Mouse (Mus musculus) hindbrain, embryonic 14.5 days (tissue): ENCODE data around the gene Hoxa9. TPM values are rescaled to one million over a fixed set of nuclear protein-coding genes. Genes with fewer than 3 reads are reported as not detected.

Source experiments
- ATAC-seq: fragments of 200-750 bp; cut with Nextera tagmentation; 2 replicates; pipeline ENCODE4 v1.8.0; 2017; ENCODE audit warnings: moderate number of reproducible peaks, mild to moderate bottlenecking, moderate TSS enrichment, moderate library complexity; ENCODE audit not compliant: low FRiP score
- DNase-seq: peaks from one replicate; pipeline ENCODE4 v3.0.0-alpha.2; 2015; ENCODE audit warnings: low spot score
- H3K27ac ChIP-seq: fragments of 300-500 bp; sonication (generic); 2 replicates; pipeline ENCODE4 v1.5.1; 2014; ENCODE audit warnings: mild to moderate bottlenecking, moderate library complexity
- H3K27me3 ChIP-seq: fragments of 300-500 bp; sonication (generic); 2 replicates; pipeline ENCODE4 v1.6.1; 2014; ENCODE audit warnings: mild to moderate bottlenecking, low read length, mixed read lengths; ENCODE audit not compliant: control insufficient read depth, insufficient read depth
- H3K36me3 ChIP-seq: fragments of 300-500 bp; sonication (generic); replicated peaks from 2 replicates; pipeline ENCODE4 v1.6.1; 2014; ENCODE audit not compliant: control insufficient read depth, insufficient read depth
- H3K4me1 ChIP-seq: fragments of 300-500 bp; sonication (generic); replicated peaks from 2 replicates; pipeline ENCODE4 v1.6.1; 2014; ENCODE audit warnings: antibody characterized with exemption, low read length, mixed read lengths; ENCODE audit not compliant: control insufficient read depth, insufficient read depth
- H3K4me2 ChIP-seq: fragments of 300-500 bp; sonication (generic); replicated peaks from 2 replicates; pipeline ENCODE4 v1.6.1; 2014; ENCODE audit warnings: mild to moderate bottlenecking, moderate library complexity
- H3K4me3 ChIP-seq: fragments of 300-500 bp; sonication (generic); replicated peaks from 2 replicates; pipeline ENCODE4 v1.5.1; 2014; ENCODE audit warnings: mild to moderate bottlenecking, low read length
- H3K9ac ChIP-seq: fragments of 300-500 bp; sonication (generic); 2 replicates; pipeline ENCODE4 v1.6.1; 2014
- H3K9me3 ChIP-seq: fragments of 300-500 bp; sonication (generic); 2 replicates; pipeline ENCODE4 v1.6.1; 2016; ENCODE audit warnings: low read length; ENCODE audit not compliant: control insufficient read depth
- WGBS: fragments of 180-500 bp; shearing (Covaris S2); extraction: QIAGEN DNeasy Blood & Tissue Kit; methylation state at CpG from one replicate; pipeline ENCODE4 v1.1.7; 2014; 5-methylcytosine and 5-hydroxymethylcytosine counted together
- polyA plus RNA-seq: library from polyadenylated mRNA; unstranded; fragments of >200 nt; fragmentation: Nextera tagmentation; extraction: Ambion mirVana; gene quantifications from 2 replicates; pipeline ENCODE4 v1.2.1, GENCODE M21; 2014

The Hoxa9 gene
- polyA plus RNA-seq, 1 experiment from 2014 or later: 2.0 TPM

DNA sequence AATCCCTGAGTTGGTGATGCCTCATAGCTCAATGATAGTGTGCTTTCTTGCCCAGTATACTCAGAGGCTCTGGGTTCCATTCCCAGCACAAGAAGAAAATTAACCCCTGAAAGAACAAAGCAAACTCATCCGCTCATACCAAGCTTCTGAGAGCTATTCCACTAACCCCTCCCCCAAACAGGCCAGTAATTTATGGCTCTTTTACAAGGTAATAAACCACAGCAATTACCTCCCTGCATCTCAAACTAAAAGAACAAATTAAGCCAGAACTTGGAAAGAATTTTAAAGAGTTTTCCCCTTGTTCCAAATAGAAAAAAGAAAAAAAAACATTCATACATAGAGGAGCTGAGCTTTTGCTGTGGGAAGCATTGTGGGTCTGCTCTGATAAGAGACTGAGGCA lies 48.1 kb downstream of the Hoxa9 start:
- peaks cover 91% of the 10 kb centered on the region for H3K27me3 ChIP-seq
- H3K9ac ChIP-seq: peak overlapping the region; percentile 99
- WGBS: 27% methylated on average over 1 of the region's 1 CpGs
- DNase-seq (no peak), ATAC-seq (no peak)
- H3K36me3 ChIP-seq: no peaks in the 10 kb centered on the region
- peak overlapping the region; percentile 81 for H3K4me2 ChIP-seq
- peak overlapping the region; percentile 100 for H3K27ac ChIP-seq
- H3K4me3 ChIP-seq: peak overlapping the region; percentile 71
- H3K4me1 ChIP-seq: peaks cover 17% of the 10 kb centered on the region
- no peaks in the 10 kb centered on the region for H3K9me3 ChIP-seq

- no peaks in the 10 kb centered on the region for H3K9me3 ChIP-seq
- H3K27me3 ChIP-seq: peaks cover 92% of the 10 kb centered on the region
- H3K4me2 ChIP-seq: peak overlapping the region; percentile 81
- 21% methylated on average over 2 of the region's 2 CpGs for WGBS
- H3K4me3 ChIP-seq: peak overlapping the region; percentile 71
- peak overlapping the region; percentile 99 for H3K9ac ChIP-seq
- no peak for DNase-seq
- H3K27ac ChIP-seq: peak overlapping the region; percentile 100
- peaks cover 17% of the 10 kb centered on the region for H3K4me1 ChIP-seq
- no peaks in the 10 kb centered on the region for H3K36me3 ChIP-seq
- ATAC-seq: no peak
These were observed 48.9 kb downstream of the Hoxa9 start for GRCm38 (mm10) chr6:52182030-52182429.

GRCm38 (mm10) chr6:52180726-52181125 lies 50.2 kb downstream of the Hoxa9 start:
- no peaks in the 10 kb centered on the region for H3K36me3 ChIP-seq
- DNase-seq: no peak
- peaks cover 84% of the 10 kb centered on the region for H3K27me3 ChIP-seq
- WGBS: 6% methylated on average over 3 of the region's 3 CpGs
- peak overlapping the region; percentile 81 for H3K4me2 ChIP-seq
- no peaks in the 10 kb centered on the region for H3K9me3 ChIP-seq
- no peak for ATAC-seq
- peaks cover 17% of the 10 kb centered on the region for H3K4me1 ChIP-seq
- peak overlapping the region; percentile 100 for H3K27ac ChIP-seq
- H3K9ac ChIP-seq: peak overlapping the region; percentile 99
- peak overlapping the region; percentile 71 for H3K4me3 ChIP-seq

DNA sequence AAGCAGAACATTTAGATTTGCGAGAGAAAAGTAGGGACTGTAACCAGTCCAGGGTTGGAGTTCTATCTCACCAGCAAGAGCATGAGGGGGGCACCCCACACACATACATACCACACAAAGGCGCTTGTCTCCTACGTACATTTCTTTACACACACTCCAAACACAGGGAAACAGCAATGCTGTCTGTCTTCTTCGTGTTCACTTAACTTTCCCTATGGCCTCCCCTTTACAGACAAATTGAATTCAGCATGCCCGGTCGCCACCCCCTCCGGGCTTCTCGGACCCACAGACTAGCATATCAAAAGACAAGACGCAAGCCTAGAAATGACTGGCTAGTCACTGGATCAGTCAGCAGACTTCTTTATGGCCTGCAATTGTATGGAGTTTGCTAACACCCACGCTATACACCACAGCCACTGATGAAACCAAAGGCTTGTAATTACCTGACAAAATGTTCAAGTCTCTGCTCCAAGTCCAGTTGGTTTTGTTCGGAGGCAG lies 50.6 kb downstream of the Hoxa9 start:
- peak overlapping the region; percentile 100 for H3K27ac ChIP-seq
- peak overlapping the region; percentile 71 for H3K4me3 ChIP-seq
- WGBS: 1% methylated on average over 11 of the region's 11 CpGs
- H3K4me1 ChIP-seq: peaks cover 17% of the 10 kb centered on the region
- H3K27me3 ChIP-seq: peaks cover 80% of the 10 kb centered on the region
- H3K9me3 ChIP-seq: no peaks in the 10 kb centered on the region
- peak overlapping the region; percentile 99 for H3K9ac ChIP-seq
- DNase-seq (no peak), ATAC-seq (no peak)
- H3K4me2 ChIP-seq: peak overlapping the region; percentile 81
- H3K36me3 ChIP-seq: no peaks in the 10 kb centered on the region

DNA sequence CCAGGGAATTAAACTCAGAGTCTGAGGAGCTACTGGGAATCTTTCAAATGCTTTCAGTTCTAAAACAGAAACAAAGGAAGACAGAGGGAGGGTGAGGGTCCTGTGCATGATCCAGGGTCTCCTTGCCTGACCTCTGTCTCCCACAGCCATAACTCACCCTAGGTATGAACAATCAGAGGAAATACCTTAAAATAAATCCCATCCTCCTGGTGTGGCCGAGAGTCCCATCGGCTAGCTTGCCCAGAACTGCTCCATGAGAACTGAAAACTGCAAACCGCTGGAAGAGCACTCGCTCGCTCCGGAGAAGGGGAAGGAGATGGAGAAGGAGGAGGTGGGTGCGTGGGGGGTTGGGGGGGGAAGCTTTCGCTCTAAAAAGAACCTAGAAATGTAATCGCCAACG lies 51.2 kb downstream of the Hoxa9 start:
- H3K9me3 ChIP-seq: no peaks in the 10 kb centered on the region
- ATAC-seq (no peak), DNase-seq (no peak)
- H3K4me3 ChIP-seq: peak overlapping the region; percentile 71
- H3K4me1 ChIP-seq: peaks cover 16% of the 10 kb centered on the region
- H3K9ac ChIP-seq: peak overlapping the region; percentile 99
- H3K4me2 ChIP-seq: peak overlapping the region; percentile 81
- H3K27ac ChIP-seq: peak overlapping the region; percentile 100
- no peaks in the 10 kb centered on the region for H3K36me3 ChIP-seq
- WGBS: under 1% methylated on average over 10 of the region's 10 CpGs
- H3K27me3 ChIP-seq: peaks cover 78% of the 10 kb centered on the region

GRCm38 (mm10) chr6:52178918-52179665 lies 51.8 kb downstream of the Hoxa9 start:
- H3K4me1 ChIP-seq: peaks cover 10% of the 10 kb centered on the region
- peak overlapping the region; percentile 99 for H3K9ac ChIP-seq
- peaks cover 78% of the 10 kb centered on the region for H3K27me3 ChIP-seq
- ATAC-seq: no peak
- H3K36me3 ChIP-seq: no peaks in the 10 kb centered on the region
- H3K9me3 ChIP-seq: no peaks in the 10 kb centered on the region
- H3K27ac ChIP-seq: peak overlapping the region; percentile 100
- H3K4me2 ChIP-seq: peak overlapping the region; percentile 81
- DNase-seq: no peak
- peak overlapping the region; percentile 71 for H3K4me3 ChIP-seq
- 0% methylated on average over 3 of the region's 4 CpGs for WGBS

DNA sequence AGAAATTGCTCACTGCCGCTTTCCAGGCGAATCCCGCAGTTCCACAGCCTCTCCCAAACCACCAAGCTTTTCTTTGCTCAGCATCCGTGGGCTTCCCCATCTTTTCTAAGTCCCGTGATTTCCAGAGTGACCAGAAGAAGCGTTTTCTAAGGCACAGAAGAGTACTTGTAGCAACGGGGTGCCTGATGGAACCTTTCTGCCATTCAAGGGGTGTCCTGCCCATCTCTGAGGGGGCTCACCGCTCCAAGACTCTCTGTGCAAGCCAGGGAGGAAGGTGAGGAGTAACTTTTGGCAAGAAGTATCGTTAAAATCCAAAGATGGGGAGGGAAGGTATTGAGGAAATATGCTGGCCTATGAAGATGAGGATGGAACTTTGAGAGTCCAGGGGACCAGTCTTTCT lies 53.1 kb downstream of the Hoxa9 start:
- no peak for ATAC-seq
- H3K9me3 ChIP-seq: no peaks in the 10 kb centered on the region
- peak overlapping the region; percentile 100 for H3K27ac ChIP-seq
- H3K9ac ChIP-seq: peak overlapping the region; percentile 99
- H3K4me2 ChIP-seq: peak overlapping the region; percentile 81
- no peak for DNase-seq
- no peaks in the 10 kb centered on the region for H3K36me3 ChIP-seq
- whole genome bisulfite sequencing: 1% methylated on average over 9 of the region's 9 CpGs
- peaks cover 77% of the 10 kb centered on the region for H3K27me3 ChIP-seq
- peaks cover 8% of the 10 kb centered on the region for H3K4me1 ChIP-seq
- peak overlapping the region; percentile 71 for H3K4me3 ChIP-seq

- H3K27me3 ChIP-seq: peaks cover 77% of the 10 kb centered on the region
- peak within 1 kb of the TSS; percentile 81 for H3K4me2 ChIP-seq
- H3K27ac ChIP-seq: peak within 1 kb of the TSS; percentile 100
- peak within 1 kb of the TSS; percentile 71 for H3K4me3 ChIP-seq
- no peaks in the 10 kb centered on the region for H3K36me3 ChIP-seq
- DNase-seq: no peak
- H3K4me1 ChIP-seq: peaks cover 8% of the 10 kb centered on the region
- H3K9me3 ChIP-seq: no peaks in the 10 kb centered on the region
- WGBS: 1% methylated on average over 36 of the region's 36 CpGs
- no peak for ATAC-seq
- peak within 1 kb of the TSS; percentile 99 for H3K9ac ChIP-seq
These were observed 53.7 kb downstream of the Hoxa9 start, which contains the start of gene 5730596B20Rik for GRCm38 (mm10) chr6:52177061-52177735. TSS of gene 5730596B20Rik (plus strand) at chr6:52177498.

DNA sequence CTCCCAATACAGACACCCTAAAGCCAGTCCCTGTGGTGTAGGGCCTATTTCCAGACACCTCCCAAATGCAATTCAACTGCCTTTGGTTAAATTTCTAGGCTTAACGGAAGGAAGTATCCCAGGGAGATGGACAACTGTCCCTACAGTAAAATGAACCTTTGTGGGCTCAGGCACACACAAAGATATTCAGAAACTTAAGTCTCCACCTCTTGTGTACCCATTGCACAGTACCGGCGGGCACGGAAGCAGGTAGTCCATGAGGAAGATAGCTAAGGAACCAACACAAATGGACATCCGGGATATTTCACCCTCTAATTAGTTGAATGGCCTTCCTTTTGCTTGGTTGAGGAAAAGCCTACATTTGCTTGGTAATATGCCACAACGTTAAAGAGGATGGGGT lies 54.5 kb downstream of the Hoxa9 start:
- no peak for DNase-seq
- no peaks in the 10 kb centered on the region for H3K9me3 ChIP-seq
- H3K4me3 ChIP-seq: peak overlapping the region; percentile 71
- no peaks in the 10 kb centered on the region for H3K36me3 ChIP-seq
- peak overlapping the region; percentile 99 for H3K9ac ChIP-seq
- peak overlapping the region; percentile 81 for H3K4me2 ChIP-seq
- H3K27ac ChIP-seq: peak overlapping the region; percentile 100
- H3K4me1 ChIP-seq: peaks cover 10% of the 10 kb centered on the region
- ATAC-seq: no peak
- peaks cover 77% of the 10 kb centered on the region for H3K27me3 ChIP-seq
- 2% methylated on average over 6 of the region's 6 CpGs for WGBS
